Comparison of ENCODE assay signal across 27 mouse cellular contexts in the genomic region with DNA sequence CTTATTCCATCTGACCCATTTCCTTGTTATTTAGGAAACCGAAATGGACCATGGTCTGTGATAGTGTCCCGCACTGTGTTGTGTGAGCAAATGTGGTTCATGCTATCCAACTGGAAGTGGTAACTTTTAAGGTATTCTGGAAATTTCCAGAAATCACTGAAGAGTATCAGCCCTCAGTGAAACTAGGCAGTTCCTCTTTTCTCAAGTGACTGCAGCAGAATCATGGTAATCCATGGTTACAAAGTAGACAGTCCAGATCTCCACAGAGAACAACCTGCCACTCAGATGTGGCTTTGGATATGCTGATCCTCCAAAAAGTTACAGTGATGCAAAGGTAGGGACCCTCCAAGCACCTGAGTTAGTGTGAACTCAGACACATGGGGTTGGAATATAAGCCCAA. TPM values are rescaled to one million over a fixed set of nuclear protein-coding genes. Genes with fewer than 3 reads are reported as not detected.
A peak's percentile ranks its signal among the peaks of the same experiment; 100 is the strongest.
DNase-seq lines count a peak whose midpoint lies in the region; ATAC-seq lines count a peak whose summit lies in the region.
"Had no signal": no experiment of that assay in that cellular context is flagged by ENCODE, and none has a peak within 500 bp of the region (broad histone marks: within the 10 kb centered on the region; RNA-seq: fewer than 3 reads in every experiment).

No protein-coding gene starts in this region.

- H3K36me3 ChIP-seq in splenic B cell, adult 2 months (ENCODE audit: control insufficient read depth, insufficient read depth, low read length, poor library complexity, severe bottlenecking) = no peaks in the 10 kb centered on the region
- H3K36me3 ChIP-seq in midbrain, embryonic 16.5 days (ENCODE audit: control insufficient read depth, insufficient read depth, low read length) = no peaks in the 10 kb centered on the region
- H3K36me3 ChIP-seq: embryonic facial prominence, embryonic 12.5 days; embryonic facial prominence, embryonic 15.5 days; heart, embryonic 12.5 days; heart, embryonic 15.5 days had no signal

- no peak overlapping the region for H3K4me2 ChIP-seq in midbrain, embryonic 16.5 days (ENCODE audit: low read length)
- H3K4me2 ChIP-seq: embryonic facial prominence, embryonic 12.5 days; embryonic facial prominence, embryonic 15.5 days; heart, embryonic 12.5 days; heart, embryonic 15.5 days; hindbrain, embryonic 14.5 days had no signal

- no peak overlapping the region for H3K9ac ChIP-seq in midbrain, embryonic 16.5 days (ENCODE audit: low read depth, low read length)
- H3K9ac ChIP-seq: embryonic facial prominence, embryonic 12.5 days; embryonic facial prominence, embryonic 15.5 days; forebrain, postnatal 0 days; heart, embryonic 12.5 days; heart, embryonic 15.5 days; hindbrain, embryonic 14.5 days had no signal

- 98% methylated on average over 2 of the region's 2 CpGs for WGBS in midbrain, embryonic 16.5 days

- H3K27me3 ChIP-seq in splenic B cell, adult 2 months (ENCODE audit: control insufficient read depth, insufficient read depth, low read length, poor library complexity, severe bottlenecking) = no peaks in the 10 kb centered on the region
- H3K27me3 ChIP-seq in midbrain, embryonic 16.5 days (ENCODE audit: control insufficient read depth, insufficient read depth, low read depth, low read length) = no peaks in the 10 kb centered on the region
- H3K27me3 ChIP-seq: embryonic facial prominence, embryonic 12.5 days; embryonic facial prominence, embryonic 15.5 days; heart, embryonic 12.5 days; heart, embryonic 15.5 days had no signal

- peak; percentile 0 for DNase-seq in adrenal gland, adult 2 months
- DNase-seq in adrenal gland, adult 18-20 months (ENCODE audit: low spot score in 2 of 2) = no peak
- DNase-seq in splenic B cell, adult 2 months (ENCODE audit: low read depth, low spot score) = peak; percentile 33
- DNase-seq in retina, postnatal 1 day = no peak
- DNase-seq in left cerebral cortex, adult 11 months (ENCODE audit: low spot score) = no peak
- DNase-seq: adrenal gland, postnatal 10 days; adrenal gland, postnatal 36 days; B cell, adult 2 months; cerebellum, adult 18-20 months; cerebellum, adult 9-10 months; cerebellum, postnatal 14 days; forebrain, postnatal 0 days; gastrocnemius, postnatal 25 days; heart, postnatal 10 days; heart, postnatal 36 days had no signal

- peak; percentile 58 for ATAC-seq in common myeloid progenitor, adult 5-6 weeks (replicated peaks; ENCODE audit: low read depth, poor library complexity, severe bottlenecking)
- peak; percentile 68 for ATAC-seq in megakaryocyte, adult 5-6 weeks (ENCODE audit: poor library complexity, severe bottlenecking)
- ATAC-seq in midbrain, embryonic 16.5 days = no peak
- ATAC-seq: forebrain, embryonic 14.5 days; forebrain, postnatal 0 days; hindbrain, postnatal 0 days; inflammation-experienced regulatory T-cells, adult 6 months had no signal

- peaks cover 12% of the 10 kb centered on the region; the same call in 1 of the 2 replicates for H3K4me1 ChIP-seq in midbrain, embryonic 16.5 days (ENCODE audit: control insufficient read depth, insufficient read depth, low read length)

- H3K9me3 ChIP-seq in midbrain, embryonic 16.5 days (replicated peaks; ENCODE audit: control insufficient read depth, low read length, poor library complexity, severe bottlenecking) = no peaks in the 10 kb centered on the region
- H3K9me3 ChIP-seq: embryonic facial prominence, embryonic 12.5 days; embryonic facial prominence, embryonic 15.5 days; heart, embryonic 12.5 days; heart, embryonic 15.5 days had no signal

- H3K4me3 ChIP-seq in midbrain, embryonic 16.5 days (ENCODE audit: low read depth, low read length) = no peak overlapping the region
- H3K4me3 ChIP-seq: embryonic facial prominence, embryonic 12.5 days; embryonic facial prominence, embryonic 15.5 days; heart, embryonic 12.5 days; heart, embryonic 15.5 days had no signal

- H3K27ac ChIP-seq in midbrain, embryonic 16.5 days (ENCODE audit: low read length) = no peak overlapping the region
- H3K27ac ChIP-seq: embryonic facial prominence, embryonic 15.5 days; hindbrain, embryonic 14.5 days; hindbrain, postnatal 0 days had no signal

RNA-seq across cellular contexts. Expression of gene Afdn, which starts 21.4 kb away (rescaled TPM):
- total RNA-seq in adrenal gland, adult 2 months (2021) = 10 to 100 TPM; 67.6 to 84.8 TPM
- 18.9 and 19.5 TPM in 2 replicates for polyA plus RNA-seq in adrenal gland, adult 2 months (2012; rRNA removed)
- total RNA-seq in adrenal gland, adult 18-20 months (2021) = 10 to 100 TPM; 62.4 to 68.4 TPM
- total RNA-seq in common myeloid progenitor, adult 5-6 weeks (2017) = 15.2 and 16.3 TPM in 2 replicates
- total RNA-seq in megakaryocyte, adult 5-6 weeks (2015) = 14.1 and 15.3 TPM in 2 replicates
- 22.6 and 29.1 TPM in 2 replicates for total RNA-seq in megakaryocyte, adult 5-6 weeks (2017)
- 118 and 145 TPM in 2 replicates for polyA plus RNA-seq in midbrain, embryonic 16.5 days (2015; fragmentation: Nextera tagmentation; extraction: Ambion mirVana)

RNA-seq across cellular contexts. Expression of gene Tcte2, which starts 22.7 kb away (rescaled TPM):
- 1 to 10 TPM; 3.4 to 5.7 TPM for total RNA-seq in adrenal gland, adult 2 months (2021)
- polyA plus RNA-seq in adrenal gland, adult 2 months (2012; rRNA removed) = 0.90 and 1.9 TPM in 2 replicates
- 1 to 10 TPM; 4.5 to 6.0 TPM for total RNA-seq in adrenal gland, adult 18-20 months (2021)
- total RNA-seq in common myeloid progenitor, adult 5-6 weeks (2017) = not detected in 2 replicates
- total RNA-seq in megakaryocyte, adult 5-6 weeks (2015) = not detected in 2 replicates
- not detected in 2 replicates for total RNA-seq in megakaryocyte, adult 5-6 weeks (2017)
- 15.5 and 16.7 TPM in 2 replicates for polyA plus RNA-seq in midbrain, embryonic 16.5 days (2015; fragmentation: Nextera tagmentation; extraction: Ambion mirVana)
- total RNA-seq: MEL had no signal
- polyA plus RNA-seq: inflammation-experienced regulatory T-cells, adult 6 months had no signal

Comparison
In these comparisons a context has a peak if more than half of its experiments do, and no peak if none do; other contexts are left out.
1. DNase-seq: peak in adrenal gland, adult 2 months (single experiment) and splenic B cell, adult 2 months (single experiment); none in adrenal gland, adult 18-20 months (0 of 2), retina, postnatal 1 day (single experiment) and left cerebral cortex, adult 11 months (single experiment).